ENCODE assay signal across 8 mouse cellular contexts in genomic region chr2:92055831-92056236, GRCm38 (mm10). TPM values are rescaled to one million over a fixed set of nuclear protein-coding genes. Genes with fewer than 3 reads are reported as not detected.
DNase-seq lines count a peak whose midpoint lies in the region; ATAC-seq and TF ChIP-seq lines count a peak whose summit lies in the region.

No protein-coding gene starts in this region.

- DNase-seq in c-Kit-positive CD71-positive TER-119-negative erythroid progenitor cells, embryonic 14.5 days (ENCODE audit: low read depth): peak; percentile 50
- DNase-seq in hindbrain, embryonic 11.5 days (ENCODE audit: low spot score): peak; percentile 76
- peak; percentile 58 for DNase-seq in layer of hippocampus, adult 9-11 months
- DNase-seq in lung, postnatal 0 days (ENCODE audit: low spot score): peak; percentile 70
- DNase-seq in thymus, postnatal 10 days (ENCODE audit: low spot score in 2 of 2): peak; percentile 37

- no peak for TF ChIP-seq EP300 in ES-Bruce4 (IDR thresholded peaks at IDR 0.05; ENCODE audit: insufficient read depth, low read depth, low read length)
- TF ChIP-seq EP300 in lung, postnatal 0 days (IDR thresholded peaks at IDR 0.05): no peak

- peak overlapping the region; percentile 30 for H3K9ac ChIP-seq in ES-Bruce4 (ENCODE audit: low read depth, poor library complexity, severe bottlenecking)
- H3K9ac ChIP-seq in forebrain, embryonic 15.5 days (replicated peaks): peak overlapping the region; percentile 18; the same call in 1 of the 2 replicates
- H3K9ac ChIP-seq in hindbrain, embryonic 11.5 days (ENCODE audit: low read depth, low read length): peak overlapping the region; percentile 2
- peak overlapping the region; percentile 29; the same call in 1 of the 2 replicates for H3K9ac ChIP-seq in lung, postnatal 0 days (replicated peaks; ENCODE audit: low read depth)

- TF ChIP-seq CTCF in ES-Bruce4 (IDR thresholded peaks at IDR 0.05; ENCODE audit: low read depth, low read length): peak; percentile 47
- TF ChIP-seq CTCF in lung, postnatal 0 days (IDR thresholded peaks at IDR 0.05): peak; percentile 75
- peak; percentile 27 for TF ChIP-seq CTCF in olfactory bulb, adult 2 months (IDR thresholded peaks at IDR 0.05; ENCODE audit: insufficient read depth, low read depth, low read length)

- 0 out of 2 replicates have a peak, but pooled peaks cover 3% of the 10 kb centered on the region for H3K27me3 ChIP-seq in ES-Bruce4 (ENCODE audit: control insufficient read depth, insufficient read depth, low read length, poor library complexity, severe bottlenecking)
- H3K27me3 ChIP-seq in forebrain, embryonic 15.5 days: peaks cover 8% of the 10 kb centered on the region; the same call in 1 of the 2 replicates
- H3K27me3 ChIP-seq in hindbrain, embryonic 11.5 days (ENCODE audit: control insufficient read depth, insufficient read depth, low read length): peaks cover 39% of the 10 kb centered on the region
- H3K27me3 ChIP-seq in lung, postnatal 0 days (replicated peaks; ENCODE audit: insufficient read depth, low read length): peaks cover 17% of the 10 kb centered on the region

- no peaks in the 10 kb centered on the region for H3K36me3 ChIP-seq in ES-Bruce4 (ENCODE audit: control insufficient read depth, insufficient read depth, low read length, poor library complexity, severe bottlenecking)
- H3K36me3 ChIP-seq in forebrain, embryonic 15.5 days: no peaks in the 10 kb centered on the region
- H3K36me3 ChIP-seq in hindbrain, embryonic 11.5 days (ENCODE audit: control insufficient read depth, insufficient read depth, low read length): no peaks in the 10 kb centered on the region
- no peaks in the 10 kb centered on the region for H3K36me3 ChIP-seq in lung, postnatal 0 days (ENCODE audit: insufficient read depth, low read length)

- H3K4me1 ChIP-seq in ES-Bruce4 (ENCODE audit: control insufficient read depth, insufficient read depth, low read length): no peaks in the 10 kb centered on the region
- H3K4me1 ChIP-seq in forebrain, embryonic 15.5 days: peaks cover 29% of the 10 kb centered on the region
- H3K4me1 ChIP-seq in hindbrain, embryonic 11.5 days (replicated peaks; ENCODE audit: control insufficient read depth, insufficient read depth, low read length): peaks cover 3% of the 10 kb centered on the region; the same call in 1 of the 2 replicates
- H3K4me1 ChIP-seq in lung, postnatal 0 days (ENCODE audit: insufficient read depth, low read depth, low read length): peaks cover 16% of the 10 kb centered on the region
- H3K4me1 ChIP-seq in olfactory bulb, adult 2 months (ENCODE audit: control insufficient read depth, insufficient read depth, low read length): peaks cover 35% of the 10 kb centered on the region

- peak overlapping the region; percentile 64 for H3K4me2 ChIP-seq in forebrain, embryonic 15.5 days (replicated peaks)
- peak overlapping the region; percentile 31 for H3K4me2 ChIP-seq in hindbrain, embryonic 11.5 days (replicated peaks; ENCODE audit: low read depth, low read length)
- H3K4me2 ChIP-seq in lung, postnatal 0 days (replicated peaks; ENCODE audit: low read depth, low read length): peak overlapping the region; percentile 68

- 2% methylated on average over 14 of the region's 14 CpGs for WGBS in forebrain, embryonic 15.5 days
- 3% methylated on average over 14 of the region's 14 CpGs for WGBS in hindbrain, embryonic 11.5 days
- WGBS in lung, postnatal 0 days: 2% methylated on average over 14 of the region's 14 CpGs
- WGBS in olfactory bulb, adult 2 months: 4% methylated on average over 14 of the region's 14 CpGs

- ATAC-seq in forebrain, embryonic 15.5 days (replicated peaks): no peak
- ATAC-seq in hindbrain, embryonic 11.5 days (ENCODE audit: low FRiP score): peak; percentile 31; the same call in 1 of the 2 replicates
- peak; percentile 48 for ATAC-seq in lung, postnatal 0 days

- 0 out of 2 replicates have a peak overlapping the region, but pooled peaks have one; percentile 29 for H3K27ac ChIP-seq in ES-Bruce4 (ENCODE audit: insufficient read depth, low read length)
- peak overlapping the region; percentile 24 for H3K27ac ChIP-seq in forebrain, embryonic 15.5 days (replicated peaks)
- H3K27ac ChIP-seq in hindbrain, embryonic 11.5 days (ENCODE audit: low read depth, low read length): no peak overlapping the region
- H3K27ac ChIP-seq in lung, postnatal 0 days (ENCODE audit: low read length): peak overlapping the region; percentile 71
- H3K27ac ChIP-seq in olfactory bulb, adult 2 months (ENCODE audit: insufficient read depth, low read depth, low read length): no peak overlapping the region

- peak overlapping the region; percentile 57 for H3K4me3 ChIP-seq in ES-Bruce4 (ENCODE audit: low read depth, low read length)
- H3K4me3 ChIP-seq in forebrain, embryonic 15.5 days: peak overlapping the region; percentile 37
- H3K4me3 ChIP-seq in hindbrain, embryonic 11.5 days (ENCODE audit: low read depth, low read length): peak overlapping the region; percentile 4
- H3K4me3 ChIP-seq in lung, postnatal 0 days (ENCODE audit: low read depth, low read length): peak overlapping the region; percentile 36
- H3K4me3 ChIP-seq in olfactory bulb, adult 2 months (ENCODE audit: insufficient read depth, low read depth, low read length): peak overlapping the region; percentile 35

- no peaks in the 10 kb centered on the region for H3K9me3 ChIP-seq in ES-Bruce4 (replicated peaks; ENCODE audit: control insufficient read depth, insufficient read depth, low read length, poor library complexity, severe bottlenecking)
- H3K9me3 ChIP-seq in forebrain, embryonic 15.5 days: no peaks in the 10 kb centered on the region
- no peaks in the 10 kb centered on the region for H3K9me3 ChIP-seq in hindbrain, embryonic 11.5 days (ENCODE audit: control insufficient read depth, low read length)
- H3K9me3 ChIP-seq in lung, postnatal 0 days (ENCODE audit: low read length): no peaks in the 10 kb centered on the region

- no peak for TF ChIP-seq POLR2A in ES-Bruce4 (IDR thresholded peaks at IDR 0.05; ENCODE audit: insufficient read depth, low read length)
- no peak for TF ChIP-seq POLR2A in olfactory bulb, adult 2 months (IDR thresholded peaks at IDR 0.05; ENCODE audit: insufficient read depth, low read depth, low read length)

RNA-seq across cellular contexts. Expression of gene Creb3l1, which starts 31.5 kb away (rescaled TPM):
- polyA plus RNA-seq in ES-Bruce4 (2011; ENCODE audit: insufficient read depth, insufficient read length, low read depth, missing spikeins): 10.5 and 10.9 TPM in 2 replicates
- 0.92 and 1.0 TPM in 2 replicates for polyA plus RNA-seq in forebrain, embryonic 15.5 days (2015; fragmentation: Nextera tagmentation; extraction: Ambion mirVana)
- 2.0 and 2.2 TPM in 2 replicates for polyA plus RNA-seq in hindbrain, embryonic 11.5 days (2014; fragmentation: Nextera tagmentation; extraction: Ambion mirVana)
- 7.0 and 8.1 TPM in 2 replicates for polyA plus RNA-seq in lung, postnatal 0 days (2015; fragmentation: Nextera tagmentation; extraction: Ambion mirVana)
- polyA plus RNA-seq in olfactory bulb, adult 2 months (2012; ENCODE audit: insufficient read depth, insufficient read length, low replicate concordance, missing spikeins): not detected in 2 replicates

RNA-seq across cellular contexts. Expression of gene Phf21a, which starts 37.1 kb away (rescaled TPM):
- polyA plus RNA-seq in ES-Bruce4 (2011; ENCODE audit: insufficient read depth, insufficient read length, low read depth, missing spikeins): 47.0 and 52.2 TPM in 2 replicates
- 46.8 and 48.6 TPM in 2 replicates for polyA plus RNA-seq in forebrain, embryonic 15.5 days (2015; fragmentation: Nextera tagmentation; extraction: Ambion mirVana)
- 30.8 and 46.2 TPM in 2 replicates for polyA plus RNA-seq in hindbrain, embryonic 11.5 days (2014; fragmentation: Nextera tagmentation; extraction: Ambion mirVana)
- 12.9 and 13.6 TPM in 2 replicates for polyA plus RNA-seq in lung, postnatal 0 days (2015; fragmentation: Nextera tagmentation; extraction: Ambion mirVana)
- polyA plus RNA-seq in olfactory bulb, adult 2 months (2012; ENCODE audit: insufficient read depth, insufficient read length, low replicate concordance, missing spikeins): 643 TPM in 1 of 2 replicates, not detected in the other

Comparison
In these comparisons a context has a peak if more than half of its experiments do, and no peak if none do; other contexts are left out.
1. H3K27ac ChIP-seq: peak in ES-Bruce4 (single experiment), forebrain, embryonic 15.5 days (single experiment) and lung, postnatal 0 days (single experiment); none in hindbrain, embryonic 11.5 days (single experiment) and olfactory bulb, adult 2 months (single experiment).
2. H3K4me3 ChIP-seq: peak in every context shown above with its lines; median percentile 57 in ES-Bruce4; 37 in forebrain, embryonic 15.5 days; 36 in lung, postnatal 0 days; 35 in olfactory bulb, adult 2 months; 4 in hindbrain, embryonic 11.5 days.
3. Peak in every context shown above with its lines, with median percentiles within 50 percentile points of each other: H3K9ac ChIP-seq, CTCF ChIP-seq, DNase-seq and H3K4me2 ChIP-seq.